18 mouse cellular contexts compared by ENCODE assay signal in genomic region chr4:43703439-43703838, GRCm38 (mm10). TPM values are rescaled to one million over a fixed set of nuclear protein-coding genes. Genes with fewer than 3 reads are reported as not detected.
A peak's percentile ranks its signal among the peaks of the same experiment; 100 is the strongest.
DNase-seq lines count a peak whose midpoint lies in the region; ATAC-seq and TF ChIP-seq lines count a peak whose summit lies in the region.
"Had no signal": no experiment of that assay in that cellular context is flagged by ENCODE, and none has a peak within 500 bp of the region (broad histone marks: within the 10 kb centered on the region; RNA-seq: fewer than 3 reads in every experiment).

No protein-coding gene starts in this region.

- TF ChIP-seq EP300 in stomach, postnatal 0 days (optimal IDR thresholded peaks at IDR 0.05), result no peak

- no peak for TF ChIP-seq POLR2A in bone marrow macrophage, adult 2 months (IDR thresholded peaks at IDR 0.05; ENCODE audit: borderline replicate concordance, low read depth, low read length)

- no peak overlapping the region for H3K9ac ChIP-seq in stomach, postnatal 0 days (ENCODE audit: low read length)
- H3K9ac ChIP-seq: hindbrain, embryonic 15.5 days; liver, embryonic 13.5 days; neural tube, embryonic 13.5 days had no signal

- H3K4me3 ChIP-seq in layer of hippocampus, adult 2 months, result no peak overlapping the region
- H3K4me3 ChIP-seq in bone marrow macrophage, adult 2 months (ENCODE audit: insufficient read depth, low read length), result no peak overlapping the region
- no peak overlapping the region for H3K4me3 ChIP-seq in stomach, postnatal 0 days (ENCODE audit: low read depth, low read length)
- H3K4me3 ChIP-seq: hindbrain, embryonic 15.5 days; liver, embryonic 13.5 days; midbrain, embryonic 10.5 days; neural tube, embryonic 13.5 days had no signal

- no peaks in the 10 kb centered on the region for H3K36me3 ChIP-seq in stomach, postnatal 0 days (ENCODE audit: control insufficient read depth, insufficient read depth, low read length)
- H3K36me3 ChIP-seq: hindbrain, embryonic 15.5 days; liver, embryonic 13.5 days; midbrain, embryonic 10.5 days; neural tube, embryonic 13.5 days had no signal

- no peak overlapping the region for H3K27ac ChIP-seq in layer of hippocampus, adult 2 months
- no peak overlapping the region for H3K27ac ChIP-seq in bone marrow macrophage, adult 2 months (ENCODE audit: insufficient read depth, low read depth, low read length)
- no peak overlapping the region for H3K27ac ChIP-seq in stomach, postnatal 0 days (replicated peaks)
- H3K27ac ChIP-seq: hindbrain, embryonic 15.5 days; liver, embryonic 13.5 days; neural tube, embryonic 13.5 days had no signal

- no peak for DNase-seq in layer of hippocampus, adult 2 months (ENCODE audit: low spot score in 2 of 2)
- no peak for DNase-seq in layer of hippocampus, postnatal 14 days (ENCODE audit: low spot score in 2 of 2)
- peak; percentile 24 for DNase-seq in thymus, postnatal 4 days
- no peak for DNase-seq in thymus, postnatal 25 days
- DNase-seq in stomach, postnatal 0 days (ENCODE audit: low spot score), result no peak
- no peak for DNase-seq in gastrocnemius, adult 18-20 months (ENCODE audit: low spot score)
- DNase-seq in lung, postnatal 10 days, result no peak
- DNase-seq: cerebellum, adult 11-12 months; gastrocnemius, postnatal 14 days; liver, embryonic 13.5 days; right cerebral cortex, postnatal 25 days had no signal

- no peaks in the 10 kb centered on the region for H3K4me1 ChIP-seq in bone marrow macrophage, adult 2 months (ENCODE audit: control insufficient read depth, insufficient read depth, low read length)
- no peaks in the 10 kb centered on the region for H3K4me1 ChIP-seq in stomach, postnatal 0 days (replicated peaks; ENCODE audit: control insufficient read depth, insufficient read depth)
- H3K4me1 ChIP-seq: hindbrain, embryonic 15.5 days; liver, embryonic 13.5 days; neural tube, embryonic 13.5 days had no signal

- no peaks in the 10 kb centered on the region for H3K27me3 ChIP-seq in stomach, postnatal 0 days (ENCODE audit: control insufficient read depth, insufficient read depth, low read length)
- H3K27me3 ChIP-seq: hindbrain, embryonic 15.5 days; neural tube, embryonic 13.5 days had no signal

- no peaks in the 10 kb centered on the region for H3K9me3 ChIP-seq in stomach, postnatal 0 days (ENCODE audit: control insufficient read depth, low read length)
- H3K9me3 ChIP-seq: hindbrain, embryonic 15.5 days; liver, embryonic 13.5 days; midbrain, embryonic 10.5 days; neural tube, embryonic 13.5 days had no signal

- ATAC-seq in stomach, postnatal 0 days (ENCODE audit: low FRiP score, low TSS enrichment), result no peak

- no peak overlapping the region for H3K4me2 ChIP-seq in stomach, postnatal 0 days (replicated peaks; ENCODE audit: low read depth)
- H3K4me2 ChIP-seq: hindbrain, embryonic 15.5 days; liver, embryonic 13.5 days; neural tube, embryonic 13.5 days had no signal

- TF ChIP-seq CTCF in layer of hippocampus, adult 2 months (conservative IDR thresholded peaks at IDR 0.05), result peak; percentile 44
- peak; percentile 47; the same call in 1 of the 2 replicates for TF ChIP-seq CTCF in bone marrow macrophage, adult 2 months (IDR thresholded peaks at IDR 0.05; ENCODE audit: low read depth, low read length)
- TF ChIP-seq CTCF in stomach, postnatal 0 days (IDR thresholded peaks at IDR 0.05; ENCODE audit: low read depth), result peak; percentile 58

- 73% methylated on average over 6 of the region's 6 CpGs for WGBS in stomach, postnatal 0 days

RNA-seq across cellular contexts. Expression of gene Olfr70, which starts 2.8 kb away (rescaled TPM):
- not detected for total RNA-seq in layer of hippocampus, adult 2 months (2021)
- total RNA-seq in layer of hippocampus, postnatal 14 days (2021), result not detected
- polyA plus RNA-seq in bone marrow macrophage, adult 2 months (2012; ENCODE audit: insufficient read depth, insufficient read length, missing spikeins), result not detected in 2 replicates
- not detected in 2 replicates for polyA plus RNA-seq in stomach, postnatal 0 days (2015; fragmentation: Nextera tagmentation; extraction: Ambion mirVana)
- total RNA-seq in gastrocnemius, adult 18-20 months (2021), result not detected
- total RNA-seq: adrenal gland, postnatal 10 days; gastrocnemius, postnatal 14 days; left cerebral cortex, adult 8-10 months had no signal
- polyA plus RNA-seq: heart, embryonic 14.5 days; hindbrain, embryonic 15.5 days; liver, embryonic 13.5 days; midbrain, embryonic 10.5 days; neural tube, embryonic 13.5 days had no signal

RNA-seq across cellular contexts. Expression of gene Olfr71, which starts 6.6 kb away (rescaled TPM):
- not detected for total RNA-seq in layer of hippocampus, adult 2 months (2021)
- total RNA-seq in layer of hippocampus, postnatal 14 days (2021), result not detected
- not detected in 2 replicates for polyA plus RNA-seq in bone marrow macrophage, adult 2 months (2012; ENCODE audit: insufficient read depth, insufficient read length, missing spikeins)
- polyA plus RNA-seq in stomach, postnatal 0 days (2015; fragmentation: Nextera tagmentation; extraction: Ambion mirVana), result not detected in 2 replicates
- not detected for total RNA-seq in gastrocnemius, adult 18-20 months (2021)
- total RNA-seq: adrenal gland, postnatal 10 days; gastrocnemius, postnatal 14 days; left cerebral cortex, adult 8-10 months had no signal
- polyA plus RNA-seq: heart, embryonic 14.5 days; hindbrain, embryonic 15.5 days; liver, embryonic 13.5 days; midbrain, embryonic 10.5 days had no signal

RNA-seq across cellular contexts. Expression of gene Hrct1, which starts 23.5 kb away (rescaled TPM):
- 1 to 10 TPM in 1 of 2 experiments, under 1 TPM in 1; 0.39 to 1.2 TPM for total RNA-seq in layer of hippocampus, adult 2 months (2021)
- 1 to 10 TPM in 1 of 2 experiments, under 1 TPM in 1; 0.52 to 1.5 TPM for total RNA-seq in layer of hippocampus, postnatal 14 days (2021)
- polyA plus RNA-seq in bone marrow macrophage, adult 2 months (2012; ENCODE audit: insufficient read depth, insufficient read length, missing spikeins), result not detected in 2 replicates
- 6.1 and 7.8 TPM in 2 replicates for polyA plus RNA-seq in stomach, postnatal 0 days (2015; fragmentation: Nextera tagmentation; extraction: Ambion mirVana)
- 1 to 10 TPM; 1.7 to 2.5 TPM for total RNA-seq in gastrocnemius, adult 18-20 months (2021)
- polyA plus RNA-seq: midbrain, embryonic 10.5 days had no signal

RNA-seq across cellular contexts. Expression of gene Spaar, which starts 26.4 kb away (rescaled TPM):
- total RNA-seq in layer of hippocampus, adult 2 months (2021), result under 1 TPM; 0.97 to 0.98 TPM
- total RNA-seq in layer of hippocampus, postnatal 14 days (2021), result under 1 TPM; 0.38 to 0.53 TPM
- polyA plus RNA-seq in bone marrow macrophage, adult 2 months (2012; ENCODE audit: insufficient read depth, insufficient read length, missing spikeins), result not detected in 2 replicates
- 0.27 and 0.30 TPM in 2 replicates for polyA plus RNA-seq in stomach, postnatal 0 days (2015; fragmentation: Nextera tagmentation; extraction: Ambion mirVana)
- total RNA-seq in gastrocnemius, adult 18-20 months (2021), result 1 to 10 TPM; 1.1 to 1.3 TPM
- polyA plus RNA-seq: liver, embryonic 13.5 days; neural tube, embryonic 13.5 days had no signal

RNA-seq across cellular contexts. Expression of gene Fam221b, which starts 34.5 kb away (rescaled TPM):
- total RNA-seq in layer of hippocampus, adult 2 months (2021), result 1 to 10 TPM; 1.4 to 1.5 TPM
- total RNA-seq in layer of hippocampus, postnatal 14 days (2021), result 1 to 10 TPM; 1.2 TPM
- polyA plus RNA-seq in bone marrow macrophage, adult 2 months (2012; ENCODE audit: insufficient read depth, insufficient read length, missing spikeins), result 0.15 and 0.21 TPM in 2 replicates
- polyA plus RNA-seq in stomach, postnatal 0 days (2015; fragmentation: Nextera tagmentation; extraction: Ambion mirVana), result 3.1 and 3.6 TPM in 2 replicates
- under 1 TPM; 0.09 to 0.16 TPM for total RNA-seq in gastrocnemius, adult 18-20 months (2021)
